Mouse (Mus musculus) MEL (cell line): Measurements from ENCODE around the gene Gm20388. TPM values are rescaled to one million over a fixed set of nuclear protein-coding genes. Genes with fewer than 3 reads are reported as not detected.
A peak's percentile ranks its signal among the peaks of the same experiment; 100 is the strongest.

Experiments used
- DNase-seq: peaks from one replicate; pipeline ENCODE4 v3.0.0; 2011; ENCODE audit warnings: low read depth, low spot score
- H3K27ac ChIP-seq: 2 replicates; pipeline ENCODE4 v1.5.1; 2012; ENCODE audit warnings: low read depth, mild to moderate bottlenecking, control low read depth, low read length, moderate library complexity; ENCODE audit not compliant: control insufficient read depth
- H3K27me3 ChIP-seq, 2 experiments: fragments of 150-350 bp in 1 of 2; sonication (generic) in 1 of 2; 2 replicates each; pipeline ENCODE4 v1.6.1; 2012; ENCODE audit warnings: low read length in 2 of 2, mild to moderate bottlenecking in 2 of 2, improper control_type of control experiment in 1 of 2, moderate library complexity in 1 of 2; ENCODE audit not compliant: insufficient read depth in 2 of 2, control insufficient read depth in 1 of 2
- H3K36me3 ChIP-seq, 2 experiments: 2 replicates each; pipeline ENCODE4 v1.6.1; 2012 to 2014; ENCODE audit warnings: low read length in 2 of 2, improper control_type of control experiment in 1 of 2, inconsistent platforms in 1 of 2, mild to moderate bottlenecking in 1 of 2; ENCODE audit not compliant: insufficient read depth in 2 of 2, control insufficient read depth in 1 of 2
- H3K4me1 ChIP-seq, 2 experiments: fragments of 150-350 bp in 1 of 2; sonication (generic) in 1 of 2; 2 replicates each; pipeline ENCODE4 v1.6.1; 2012; ENCODE audit warnings: low read length in 2 of 2, improper control_type of control experiment in 1 of 2, mild to moderate bottlenecking in 1 of 2; ENCODE audit not compliant: insufficient read depth in 2 of 2, control insufficient read depth in 1 of 2
- H3K4me3 ChIP-seq, 2 experiments: fragments of 150-350 bp in 1 of 2; sonication (generic) in 1 of 2; 2 replicates each; pipeline ENCODE4 v1.5.1; 2012; ENCODE audit warnings: low read depth in 2 of 2, low read length in 2 of 2, mild to moderate bottlenecking in 2 of 2, moderate library complexity in 2 of 2, control low read depth in 1 of 2, improper control_type of control experiment in 1 of 2; ENCODE audit not compliant: control insufficient read depth in 1 of 2, insufficient read depth in 1 of 2
- H3K79me2 ChIP-seq: 2 replicates; pipeline ENCODE4 v1.6.1; 2012; ENCODE audit warnings: mild to moderate bottlenecking, low read length, moderate library complexity; ENCODE audit not compliant: control insufficient read depth, poor library complexity, insufficient read depth
- H3K9ac ChIP-seq: 2 replicates; pipeline ENCODE4 v1.6.1; 2012; ENCODE audit warnings: low read depth, mild to moderate bottlenecking, control low read depth, low read length, moderate library complexity; ENCODE audit not compliant: control insufficient read depth, poor library complexity, severe bottlenecking
- H3K9me3 ChIP-seq: fragments of 150-350 bp; sonication (generic); replicated peaks from 2 replicates; pipeline ENCODE4 v1.6.1; 2012; ENCODE audit warnings: mild to moderate bottlenecking, low read length, improper control_type of control experiment, moderate library complexity; ENCODE audit not compliant: insufficient read depth
- CHD1 ChIP-seq: IDR thresholded peaks from 2 replicates; pipeline ENCODE4 v1.6.1; 2012; ENCODE audit warnings: low read depth, mild to moderate bottlenecking, inconsistent platforms, low read length, improper control_type of control experiment
- CHD2 ChIP-seq: IDR thresholded peaks from 2 replicates; pipeline ENCODE4 v1.6.1; 2011; ENCODE audit warnings: low read length, improper control_type of control experiment
- ELF1 ChIP-seq: IDR thresholded peaks from 2 replicates; pipeline ENCODE4 v1.6.1; 2014; ENCODE audit warnings: low read depth, mild to moderate bottlenecking, inconsistent platforms, low read length, improper control_type of control experiment, moderate library complexity
- GATA1 ChIP-seq: IDR thresholded peaks from 2 replicates; pipeline ENCODE4 v1.6.1; 2011; ENCODE audit warnings: low read depth, low read length, improper control_type of control experiment
- HCFC1 ChIP-seq: IDR thresholded peaks from 2 replicates; pipeline ENCODE4 v1.6.1; 2012; ENCODE audit warnings: low read depth, mild to moderate bottlenecking, inconsistent platforms, low read length, improper control_type of control experiment, moderate library complexity
- KAT2A ChIP-seq: conservative IDR thresholded peaks from 2 replicates; pipeline ENCODE4 v1.6.1; 2012; ENCODE audit warnings: low read depth, low read length, improper control_type of control experiment, inconsistent platforms
- MAX ChIP-seq: IDR thresholded peaks from 2 replicates; pipeline ENCODE4 v1.6.1; 2011; ENCODE audit warnings: low read length, improper control_type of control experiment
- MAZ ChIP-seq: IDR thresholded peaks from 2 replicates; pipeline ENCODE4 v1.6.1; 2012; ENCODE audit warnings: low read depth, mild to moderate bottlenecking, inconsistent platforms, low read length, improper control_type of control experiment
- MXI1 ChIP-seq: IDR thresholded peaks from 2 replicates; pipeline ENCODE4 v1.6.1; 2011; ENCODE audit warnings: mild to moderate bottlenecking, low read depth, low read length, improper control_type of control experiment
- MYC ChIP-seq: IDR thresholded peaks from 2 replicates; pipeline ENCODE4 v1.6.1; 2011; ENCODE audit warnings: low read depth, mild to moderate bottlenecking, low read length, improper control_type of control experiment, moderate library complexity
- NELFE ChIP-seq: IDR thresholded peaks from 2 replicates; pipeline ENCODE4 v1.6.1; 2011; ENCODE audit warnings: low read depth, low read length, improper control_type of control experiment
- POLR2A ChIP-seq, 2 experiments: IDR thresholded peaks; 2 replicates each; pipeline ENCODE4 v1.6.1; 2011 to 2012; ENCODE audit warnings: low read length in 2 of 2, mild to moderate bottlenecking in 2 of 2, control low read depth in 1 of 2, improper control_type of control experiment in 1 of 2, low read depth in 1 of 2, moderate library complexity in 1 of 2; ENCODE audit not compliant: control insufficient read depth in 1 of 2, insufficient read depth in 1 of 2, poor library complexity in 1 of 2
- POLR2AphosphoS5 ChIP-seq: IDR thresholded peaks from 2 replicates; pipeline ENCODE4 v1.6.1; 2012; ENCODE audit warnings: low read depth, borderline replicate concordance, mild to moderate bottlenecking, inconsistent platforms, low read length, moderate library complexity, mixed read lengths
- RAD21 ChIP-seq: IDR thresholded peaks from 2 replicates; pipeline ENCODE4 v1.6.1; 2011; ENCODE audit warnings: mild to moderate bottlenecking, low read depth, low read length, improper control_type of control experiment
- TBP ChIP-seq: IDR thresholded peaks from 2 replicates; pipeline ENCODE4 v1.8.0; 2011; ENCODE audit warnings: low read depth, low read length, improper control_type of control experiment
- USF2 ChIP-seq, 2 experiments: IDR thresholded peaks; 2 replicates each; pipeline ENCODE4 v1.6.1; 2011 to 2012; ENCODE audit warnings: improper control_type of control experiment in 2 of 2, low read length in 2 of 2, borderline replicate concordance in 1 of 2, inconsistent platforms in 1 of 2, low read depth in 1 of 2, mild to moderate bottlenecking in 1 of 2; ENCODE audit not compliant: insufficient read depth in 1 of 2
- ZC3H11A ChIP-seq: IDR thresholded peaks from 2 replicates; pipeline ENCODE4 v1.6.1; 2012; ENCODE audit warnings: low read depth, mild to moderate bottlenecking, inconsistent platforms, low read length, improper control_type of control experiment
- ZKSCAN1 ChIP-seq: IDR thresholded peaks from 2 replicates; pipeline ENCODE4 v1.6.1; 2012; ENCODE audit warnings: low read depth, mild to moderate bottlenecking, inconsistent platforms, low read length, improper control_type of control experiment, moderate library complexity
- ZNF384 ChIP-seq: IDR thresholded peaks from 2 replicates; pipeline ENCODE4 v1.6.1; 2012; ENCODE audit warnings: low read depth, mild to moderate bottlenecking, inconsistent platforms, low read length, improper control_type of control experiment
- polyA plus RNA-seq, 2 experiments: library from polyadenylated mRNA; stranded (reverse) in 1 of 2; unstranded in 1 of 2; fragments of >175 nt in 1 of 2; fragments of >200 nt in 1 of 2; gene quantifications; 2 replicates each; pipeline versions ENCODE4 v1.2.1 to v1.2.4; 2012; ENCODE audit warnings: low replicate concordance in 2 of 2, low read depth in 1 of 2; ENCODE audit not compliant: insufficient read length in 2 of 2, insufficient read depth in 1 of 2, missing spikeins in 1 of 2
- total RNA-seq: library from RNA; depleted of rRNA; stranded (reverse); fragments of 300-350 nt; gene quantifications from 2 replicates; pipeline ENCODE4 v1.2.3, GENCODE M21; 2012

The Gm20388 gene
- total and polyA plus RNA-seq, 3 experiments: 11.1 to 17.8 TPM; not detected in 1

- no peaks in the 10 kb centered on the region for H3K79me2 ChIP-seq
- no peak overlapping the region for H3K9ac ChIP-seq
- no peak for DNase-seq
- no peak overlapping the region for H3K4me3 ChIP-seq
- H3K4me1 ChIP-seq: no peaks in the 10 kb centered on the region
- H3K27me3 ChIP-seq: no peaks in the 10 kb centered on the region
- TF ChIP-seq KAT2A: no peak
- no peak for TF ChIP-seq RAD21
- no peak for TF ChIP-seq POLR2AphosphoS5
- no peak for TF ChIP-seq ZNF384
- TF ChIP-seq ELF1: no peak
- TF ChIP-seq CHD1: no peak
- TF ChIP-seq USF2 (IDR thresholded peaks at IDR 0.05; ENCODE audit: borderline replicate concordance in 1 of 2, insufficient read depth in 1 of 2, low read depth in 1 of 2, low read length in 2 of 2): no peak
- TF ChIP-seq, all 39 proteins: peak for 0
- Histone ChIP-seq H3K27ac (no peak overlapping the region), H3K9me3 (no peaks in the 10 kb centered on the region), H3K36me3 (no peaks in the 10 kb centered on the region; a peak in 1 of 4 replicates)
Observed at GRCm38 (mm10) chr8:123292281-123292680, 3381.6 kb downstream of the Gm20388 start.

- H3K4me1 ChIP-seq: no peaks in the 10 kb centered on the region
- no peak overlapping the region for H3K4me3 ChIP-seq
- no peak overlapping the region for H3K9ac ChIP-seq
- no peak for TF ChIP-seq HCFC1
- TF ChIP-seq MAX: no peak
- TF ChIP-seq TBP: no peak
- TF ChIP-seq GATA1: no peak
- TF ChIP-seq POLR2A (IDR thresholded peaks at IDR 0.05; ENCODE audit: control insufficient read depth in 1 of 2, insufficient read depth in 1 of 2, low read depth in 1 of 2, low read length in 2 of 2, poor library complexity in 1 of 2): no peak
- no peak for TF ChIP-seq RAD21
- TF ChIP-seq NELFE: no peak
- TF ChIP-seq ZKSCAN1: no peak
- no peak for TF ChIP-seq MYC
- no peak for TF ChIP-seq MXI1
- no peak for TF ChIP-seq ZNF384
- no peak for TF ChIP-seq MAZ
- no peak for TF ChIP-seq ZC3H11A
- no peak for TF ChIP-seq CHD2
- H3K27me3 ChIP-seq: no peaks in the 10 kb centered on the region
- H3K9me3 ChIP-seq: no peaks in the 10 kb centered on the region
- no peak overlapping the region for H3K27ac ChIP-seq
- no peaks in the 10 kb centered on the region; a peak in 1 of 4 replicates for H3K36me3 ChIP-seq
- H3K79me2 ChIP-seq: no peaks in the 10 kb centered on the region
- DNase-seq: peak; percentile 49
Observed at GRCm38 (mm10) chr8:123292785-123293184, 3382.1 kb downstream of the Gm20388 start.
